In the genomic region with DNA sequence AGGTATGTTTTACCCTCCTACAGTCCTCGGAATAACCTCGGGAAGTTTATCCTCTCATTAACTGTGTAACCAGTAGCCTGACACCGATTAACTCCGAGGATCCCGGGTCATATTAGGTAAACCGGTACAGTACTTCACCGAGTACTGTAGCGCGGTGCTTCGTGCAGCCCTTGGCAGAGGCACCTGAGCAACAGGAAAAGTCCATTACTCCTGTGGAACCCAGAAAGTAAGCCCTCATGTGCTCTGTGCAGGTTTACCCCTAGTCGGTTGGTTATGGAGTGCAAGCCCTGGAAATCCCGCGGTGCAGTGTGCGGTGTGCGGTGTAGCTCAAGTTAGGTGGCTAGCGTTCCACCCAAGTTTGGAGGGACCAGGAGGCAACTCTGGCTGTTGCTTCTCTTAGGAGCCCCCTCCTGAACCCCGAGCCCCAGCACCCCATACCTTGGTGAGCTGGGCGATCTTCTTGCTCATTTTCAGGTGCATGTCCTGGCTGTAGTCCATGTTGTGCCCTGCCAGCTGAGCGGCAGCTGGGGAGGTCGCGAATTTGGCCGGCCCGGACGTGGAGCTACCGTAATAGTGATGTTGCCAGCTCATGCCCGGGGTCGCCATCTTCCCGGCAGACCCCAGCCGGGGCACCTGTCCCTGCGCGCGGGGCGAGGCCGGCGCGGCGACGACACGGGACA, we compare ENCODE assay signal across 8 mouse cellular contexts. TPM values are rescaled to one million over a fixed set of nuclear protein-coding genes. Genes with fewer than 3 reads are reported as not detected.
A peak's percentile ranks its signal among the peaks of the same experiment; 100 is the strongest.
DNase-seq lines count a peak whose midpoint lies in the region; ATAC-seq lines count a peak whose summit lies in the region.

No protein-coding gene starts in this region.

- intact Hi-C loops in heart, postnatal 36 days (cut with DNase I), result no loop called here

- peak; percentile 6 for DNase-seq in urinary bladder, postnatal 14 days (ENCODE audit: low spot score)
- no peak for DNase-seq in urinary bladder, postnatal 4 days (ENCODE audit: low spot score in 2 of 2)
- peak; percentile 2 to 3 for DNase-seq in heart, postnatal 36 days
- peak; percentile 34 to 60 for DNase-seq in kidney, postnatal 4 days
- peak; percentile 65 for DNase-seq in neural tube, embryonic 10.5 days (ENCODE audit: extremely low spot score, low spot score)
- no peak for DNase-seq in MN1 (ENCODE audit: low spot score)

- no peaks in the 10 kb centered on the region for H3K36me3 ChIP-seq in erythroblast, embryonic 14.5 days (ENCODE audit: control insufficient read depth)

- H3K4me3 ChIP-seq in erythroblast, embryonic 14.5 days (replicated peaks), result peak overlapping the region; percentile 40

- H3K9me3 ChIP-seq in erythroblast, embryonic 14.5 days (ENCODE audit: control insufficient read depth, low read length), result peaks cover 11% of the 10 kb centered on the region

- ATAC-seq in erythroblast, adult 5-6 weeks (replicated peaks; ENCODE audit: low FRiP score, poor library complexity, severe bottlenecking), result no peak

- H3K4me1 ChIP-seq in erythroblast, embryonic 14.5 days (ENCODE audit: control insufficient read depth), result no peaks in the 10 kb centered on the region

- peaks cover 29% of the 10 kb centered on the region for H3K27me3 ChIP-seq in erythroblast, embryonic 14.5 days (ENCODE audit: control insufficient read depth)

RNA-seq across cellular contexts. Expression of gene Fam184a, which starts 0.5 kb away (rescaled TPM):
- polyA plus RNA-seq in erythroblast, embryonic 14.5 days (2012), result not detected in 2 replicates
- 1.9 TPM in 1 of 2 replicates, not detected in the other for total RNA-seq in erythroblast, adult 5-6 weeks (2015; ENCODE audit: low replicate concordance)
- total RNA-seq in erythroblast, adult 5-6 weeks (2017; ENCODE audit: low replicate concordance), result 0.77 TPM in 1 of 2 replicates, not detected in the other
- 1 to 10 TPM; 1.7 to 2.1 TPM for total RNA-seq in heart, postnatal 36 days (2021)

Comparison
In these comparisons a context has a peak if more than half of its experiments do, and no peak if none do; other contexts are left out.
1. DNase-seq: peak in urinary bladder, postnatal 14 days (single experiment), heart, postnatal 36 days (2 of 2), kidney, postnatal 4 days (2 of 2) and neural tube, embryonic 10.5 days (single experiment); none in urinary bladder, postnatal 4 days (0 of 2) and MN1 (single experiment).